22 mouse cellular contexts compared by ENCODE assay signal in the genomic region with DNA sequence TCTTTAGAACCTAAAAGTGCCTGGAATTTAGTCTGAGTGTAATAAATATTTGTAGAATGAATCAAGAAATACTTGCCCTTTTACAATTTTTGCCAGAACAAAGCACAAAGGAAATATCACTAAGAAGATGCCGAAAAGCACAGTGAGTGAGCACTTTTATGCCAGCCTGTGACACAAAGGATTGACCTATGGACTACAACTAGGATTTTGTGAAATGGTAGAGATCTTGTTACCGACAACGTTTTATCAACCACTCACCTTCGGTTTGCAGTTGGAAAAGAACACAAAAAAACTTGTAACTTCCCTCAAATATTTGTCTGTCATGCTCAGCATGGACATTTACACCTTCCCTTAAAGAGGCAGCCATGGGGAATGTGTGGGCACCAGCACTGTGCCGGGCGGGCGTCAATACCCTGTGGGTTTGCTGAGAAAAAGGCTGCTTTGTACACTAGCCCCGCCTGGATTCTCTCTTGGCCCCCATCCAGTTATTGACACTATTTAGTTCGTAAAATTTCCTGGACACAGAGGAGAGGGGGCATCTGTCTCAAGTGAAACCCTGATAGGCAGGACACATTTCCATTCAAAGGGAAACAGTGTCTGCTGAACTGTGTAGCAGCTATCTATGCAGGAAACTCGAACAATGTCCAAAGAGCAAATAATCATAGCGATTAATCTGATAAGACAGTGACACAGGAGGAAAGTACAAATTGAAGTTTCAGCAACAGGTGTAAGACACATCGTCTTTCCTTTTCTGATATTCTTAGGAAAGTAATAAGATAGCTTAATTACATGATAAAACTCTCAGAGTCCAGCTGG.
A peak's percentile ranks its signal among the peaks of the same experiment; 100 is the strongest.
DNase-seq lines count a peak whose midpoint lies in the region; ATAC-seq and TF ChIP-seq lines count a peak whose summit lies in the region.
"Had no signal": no experiment of that assay in that cellular context is flagged by ENCODE, and none has a peak within 500 bp of the region (broad histone marks: within the 10 kb centered on the region; RNA-seq: fewer than 3 reads in every experiment).

No protein-coding gene starts in this region.

- TF ChIP-seq CTCF in hindbrain, postnatal 0 days (IDR thresholded peaks at IDR 0.05; ENCODE audit: low read depth) = no peak

- no peaks in the 10 kb centered on the region for H3K4me1 ChIP-seq in embryonic facial prominence, embryonic 14.5 days (ENCODE audit: control insufficient read depth, insufficient read depth, low read length)
- peaks cover 7% of the 10 kb centered on the region for H3K4me1 ChIP-seq in embryonic facial prominence, embryonic 10.5 days
- no peaks in the 10 kb centered on the region for H3K4me1 ChIP-seq in hindbrain, postnatal 0 days (ENCODE audit: insufficient read depth, low read length)
- no peaks in the 10 kb centered on the region for H3K4me1 ChIP-seq in hindbrain, embryonic 12.5 days
- no peaks in the 10 kb centered on the region for H3K4me1 ChIP-seq in neural tube, embryonic 14.5 days (ENCODE audit: control insufficient read depth, insufficient read depth, low read length)
- H3K4me1 ChIP-seq in neural tube, embryonic 15.5 days = no peaks in the 10 kb centered on the region
- no peaks in the 10 kb centered on the region for H3K4me1 ChIP-seq in stomach, embryonic 16.5 days (ENCODE audit: control insufficient read depth, insufficient read depth, low read length)
- H3K4me1 ChIP-seq: embryonic facial prominence, embryonic 13.5 days; midbrain, embryonic 15.5 days had no signal

- no peak overlapping the region for H3K27ac ChIP-seq in embryonic facial prominence, embryonic 14.5 days (replicated peaks; ENCODE audit: low read depth, low read length)
- H3K27ac ChIP-seq in embryonic facial prominence, embryonic 10.5 days (replicated peaks) = no peak overlapping the region
- no peak overlapping the region for H3K27ac ChIP-seq in hindbrain, postnatal 0 days
- no peak overlapping the region for H3K27ac ChIP-seq in hindbrain, embryonic 12.5 days
- no peak overlapping the region for H3K27ac ChIP-seq in neural tube, embryonic 14.5 days (ENCODE audit: low read depth, low read length)
- H3K27ac ChIP-seq in neural tube, embryonic 15.5 days (replicated peaks) = no peak overlapping the region
- no peak overlapping the region for H3K27ac ChIP-seq in stomach, embryonic 16.5 days (ENCODE audit: low read length)
- H3K27ac ChIP-seq: embryonic facial prominence, embryonic 13.5 days; midbrain, embryonic 15.5 days had no signal

- no peak for ATAC-seq in embryonic facial prominence, embryonic 14.5 days (ENCODE audit: low read depth)
- ATAC-seq in hindbrain, postnatal 0 days = peak; percentile 58
- no peak; the same call in 1 of the 2 replicates for ATAC-seq in hindbrain, embryonic 12.5 days (ENCODE audit: low FRiP score)
- peak; percentile 51; the same call in 1 of the 2 replicates for ATAC-seq in neural tube, embryonic 14.5 days (ENCODE audit: low read depth)
- no peak for ATAC-seq in neural tube, embryonic 15.5 days (ENCODE audit: low FRiP score)
- ATAC-seq in stomach, embryonic 16.5 days (ENCODE audit: insufficient read depth, low FRiP score) = peak; percentile 65; the same call in 1 of the 2 replicates
- ATAC-seq: activated CD4-positive, CD25-positive, alpha-beta regulatory T cell, adult 4 months; midbrain, embryonic 15.5 days had no signal

- H3K9ac ChIP-seq in embryonic facial prominence, embryonic 14.5 days (ENCODE audit: low read depth, low read length) = no peak overlapping the region
- no peak overlapping the region for H3K9ac ChIP-seq in hindbrain, postnatal 0 days (replicated peaks; ENCODE audit: low read length)
- no peak overlapping the region for H3K9ac ChIP-seq in hindbrain, embryonic 12.5 days
- H3K9ac ChIP-seq in neural tube, embryonic 14.5 days (replicated peaks; ENCODE audit: low read depth, low read length) = no peak overlapping the region
- no peak overlapping the region for H3K9ac ChIP-seq in neural tube, embryonic 15.5 days (replicated peaks)
- no peak overlapping the region for H3K9ac ChIP-seq in stomach, embryonic 16.5 days (ENCODE audit: low read length)
- H3K9ac ChIP-seq: embryonic facial prominence, embryonic 13.5 days; midbrain, embryonic 15.5 days had no signal

- no peaks in the 10 kb centered on the region for H3K36me3 ChIP-seq in embryonic facial prominence, embryonic 14.5 days (ENCODE audit: control insufficient read depth, insufficient read depth, low read length)
- no peaks in the 10 kb centered on the region for H3K36me3 ChIP-seq in embryonic facial prominence, embryonic 10.5 days (replicated peaks)
- no peaks in the 10 kb centered on the region for H3K36me3 ChIP-seq in hindbrain, postnatal 0 days (ENCODE audit: insufficient read depth, low read length)
- no peaks in the 10 kb centered on the region for H3K36me3 ChIP-seq in hindbrain, embryonic 12.5 days
- no peaks in the 10 kb centered on the region for H3K36me3 ChIP-seq in neural tube, embryonic 14.5 days (ENCODE audit: control insufficient read depth, insufficient read depth, low read length)
- no peaks in the 10 kb centered on the region for H3K36me3 ChIP-seq in neural tube, embryonic 15.5 days
- no peaks in the 10 kb centered on the region for H3K36me3 ChIP-seq in stomach, embryonic 16.5 days (ENCODE audit: control insufficient read depth, insufficient read depth, low read length)
- H3K36me3 ChIP-seq: embryonic facial prominence, embryonic 13.5 days; midbrain, embryonic 15.5 days had no signal

- DNase-seq in embryonic facial prominence, embryonic 14.5 days (ENCODE audit: low spot score) = peak; percentile 16
- no peak for DNase-seq in embryonic facial prominence, embryonic 10.5 days (ENCODE audit: low spot score)
- DNase-seq in hindbrain, postnatal 0 days (ENCODE audit: low spot score) = peak; percentile 44
- no peak for DNase-seq in embryo, embryonic 10.5 days (ENCODE audit: low spot score)
- DNase-seq: adrenal gland, postnatal 36 days; cerebellum, postnatal 36 days; gastrocnemius, postnatal 36 days; heart, postnatal 36 days; kidney, adult 2 months; kidney, postnatal 36 days; lung, adult 18-20 months; lung, postnatal 4 days; right cerebral cortex, adult 18-20 months; thymus, adult 18-20 months had no signal

- WGBS in embryonic facial prominence, embryonic 14.5 days = 57% methylated on average over 12 of the region's 12 CpGs
- WGBS in embryonic facial prominence, embryonic 10.5 days = 77% methylated on average over 12 of the region's 12 CpGs
- 56% methylated on average over 12 of the region's 12 CpGs for WGBS in hindbrain, postnatal 0 days
- 74% methylated on average over 12 of the region's 12 CpGs for WGBS in hindbrain, embryonic 12.5 days
- WGBS in neural tube, embryonic 14.5 days = 66% methylated on average over 12 of the region's 12 CpGs
- WGBS in neural tube, embryonic 15.5 days = 71% methylated on average over 12 of the region's 12 CpGs
- WGBS in stomach, embryonic 16.5 days = 51% methylated on average over 12 of the region's 12 CpGs

- no peaks in the 10 kb centered on the region for H3K9me3 ChIP-seq in embryonic facial prominence, embryonic 14.5 days (ENCODE audit: control insufficient read depth, low read length)
- no peaks in the 10 kb centered on the region for H3K9me3 ChIP-seq in embryonic facial prominence, embryonic 10.5 days
- H3K9me3 ChIP-seq in hindbrain, postnatal 0 days (ENCODE audit: low read length) = no peaks in the 10 kb centered on the region
- H3K9me3 ChIP-seq in hindbrain, embryonic 12.5 days (replicated peaks) = no peaks in the 10 kb centered on the region
- H3K9me3 ChIP-seq in neural tube, embryonic 14.5 days (ENCODE audit: control insufficient read depth, low read length) = no peaks in the 10 kb centered on the region
- no peaks in the 10 kb centered on the region for H3K9me3 ChIP-seq in neural tube, embryonic 15.5 days (replicated peaks)
- H3K9me3 ChIP-seq in stomach, embryonic 16.5 days (replicated peaks; ENCODE audit: control insufficient read depth, low read length) = no peaks in the 10 kb centered on the region
- H3K9me3 ChIP-seq: embryonic facial prominence, embryonic 13.5 days; midbrain, embryonic 15.5 days had no signal

- no peak overlapping the region for H3K4me2 ChIP-seq in embryonic facial prominence, embryonic 14.5 days (ENCODE audit: low read depth, low read length)
- H3K4me2 ChIP-seq in hindbrain, postnatal 0 days (ENCODE audit: low read depth, low read length) = no peak overlapping the region
- no peak overlapping the region for H3K4me2 ChIP-seq in hindbrain, embryonic 12.5 days (replicated peaks)
- no peak overlapping the region for H3K4me2 ChIP-seq in neural tube, embryonic 14.5 days (ENCODE audit: low read depth, low read length)
- no peak overlapping the region for H3K4me2 ChIP-seq in neural tube, embryonic 15.5 days
- H3K4me2 ChIP-seq in stomach, embryonic 16.5 days (ENCODE audit: low read depth, low read length) = peak overlapping the region; percentile 3; the same call in 1 of the 2 replicates
- H3K4me2 ChIP-seq: embryonic facial prominence, embryonic 13.5 days; heart, embryonic 11.5 days; midbrain, embryonic 15.5 days had no signal

- no peaks in the 10 kb centered on the region for H3K27me3 ChIP-seq in embryonic facial prominence, embryonic 14.5 days (replicated peaks; ENCODE audit: control insufficient read depth, insufficient read depth, low read length)
- no peaks in the 10 kb centered on the region for H3K27me3 ChIP-seq in embryonic facial prominence, embryonic 10.5 days (replicated peaks; ENCODE audit: low read depth, poor library complexity, severe bottlenecking)
- no peaks in the 10 kb centered on the region for H3K27me3 ChIP-seq in hindbrain, postnatal 0 days (ENCODE audit: insufficient read depth, low read length)
- H3K27me3 ChIP-seq in hindbrain, embryonic 12.5 days = no peaks in the 10 kb centered on the region
- no peaks in the 10 kb centered on the region for H3K27me3 ChIP-seq in neural tube, embryonic 14.5 days (ENCODE audit: control insufficient read depth, insufficient read depth, low read length)
- H3K27me3 ChIP-seq in neural tube, embryonic 15.5 days (replicated peaks) = no peaks in the 10 kb centered on the region
- H3K27me3 ChIP-seq in stomach, embryonic 16.5 days (ENCODE audit: control insufficient read depth, insufficient read depth, low read length) = no peaks in the 10 kb centered on the region
- H3K27me3 ChIP-seq: embryonic facial prominence, embryonic 13.5 days; midbrain, embryonic 15.5 days had no signal

- no peak overlapping the region for H3K4me3 ChIP-seq in embryonic facial prominence, embryonic 14.5 days (ENCODE audit: low read depth, low read length)
- no peak overlapping the region for H3K4me3 ChIP-seq in embryonic facial prominence, embryonic 10.5 days
- H3K4me3 ChIP-seq in hindbrain, postnatal 0 days (ENCODE audit: low read length) = no peak overlapping the region
- no peak overlapping the region for H3K4me3 ChIP-seq in hindbrain, embryonic 12.5 days
- no peak overlapping the region for H3K4me3 ChIP-seq in neural tube, embryonic 14.5 days (ENCODE audit: low read depth, low read length)
- H3K4me3 ChIP-seq in neural tube, embryonic 15.5 days (replicated peaks) = no peak overlapping the region
- no peak overlapping the region for H3K4me3 ChIP-seq in stomach, embryonic 16.5 days (replicated peaks; ENCODE audit: low read length)
- H3K4me3 ChIP-seq: embryonic facial prominence, embryonic 13.5 days; midbrain, embryonic 15.5 days had no signal

Comparison
In these comparisons a context has a peak if more than half of its experiments do, and no peak if none do; other contexts are left out.
1. ATAC-seq: peak in hindbrain, postnatal 0 days (single experiment), neural tube, embryonic 14.5 days (single experiment) and stomach, embryonic 16.5 days (single experiment); none in embryonic facial prominence, embryonic 14.5 days (single experiment), hindbrain, embryonic 12.5 days (single experiment) and neural tube, embryonic 15.5 days (single experiment).
2. DNase-seq: peak in embryonic facial prominence, embryonic 14.5 days (single experiment) and hindbrain, postnatal 0 days (single experiment); none in embryonic facial prominence, embryonic 10.5 days (single experiment) and embryo, embryonic 10.5 days (single experiment).